Mouse (Mus musculus) C2C12 (cell line): Measurements from ENCODE around the gene Gm20388. TPM values are rescaled to one million over a fixed set of nuclear protein-coding genes. Genes with fewer than 3 reads are reported as not detected.

Experiments
- H3K27me3 ChIP-seq: one replicate; pipeline ENCODE4 v1.6.1; 2011; ENCODE audit not compliant: control insufficient read depth, insufficient read depth, insufficient read length
- H3K36me3 ChIP-seq: one replicate; pipeline ENCODE4 v1.6.1; 2011; ENCODE audit not compliant: control insufficient read depth, insufficient read depth
- H3K4me3 ChIP-seq: one replicate; pipeline ENCODE4 v1.5.1; 2011; ENCODE audit warnings: mild to moderate bottlenecking, control low read depth; ENCODE audit not compliant: poor library complexity, insufficient read depth, severe bottlenecking
- H3K79me2 ChIP-seq: one replicate; pipeline ENCODE4 v1.6.1; 2011; ENCODE audit not compliant: control insufficient read depth, insufficient read depth
- H3K79me3 ChIP-seq: one replicate; pipeline ENCODE4 v1.6.1; 2011; ENCODE audit warnings: low read depth, control low read depth
- H3ac ChIP-seq: one replicate; pipeline ENCODE3; 2011; ENCODE audit warnings: low read depth; ENCODE audit not compliant: control insufficient read depth, insufficient read length
- CEBPB ChIP-seq: IDR thresholded peaks from one replicate; pipeline ENCODE4 v1.6.1; 2011; ENCODE audit warnings: low read depth, mild to moderate bottlenecking, control low read depth, moderate library complexity
- CTCF ChIP-seq: IDR thresholded peaks from one replicate; pipeline ENCODE4 v1.5.1; 2011; ENCODE audit not compliant: control insufficient read depth, insufficient read depth, insufficient read length
- FOSL1 ChIP-seq: IDR thresholded peaks from one replicate; pipeline ENCODE4 v1.8.0; 2011; ENCODE audit warnings: mild to moderate bottlenecking, low read length; ENCODE audit not compliant: poor library complexity, insufficient read depth, severe bottlenecking
- MAX ChIP-seq: IDR thresholded peaks from one replicate; pipeline ENCODE4 v1.6.1; 2011; ENCODE audit warnings: mild to moderate bottlenecking, control low read depth
- MYOD1 ChIP-seq: IDR thresholded peaks from one replicate; pipeline ENCODE4 v1.6.1; 2011; ENCODE audit warnings: low read depth; ENCODE audit not compliant: control insufficient read depth, insufficient read length
- MYOG ChIP-seq: IDR thresholded peaks from one replicate; pipeline ENCODE4 v1.6.1; 2011; ENCODE audit not compliant: control insufficient read depth, insufficient read length; ENCODE audit errors: extremely low read depth
- USF1 ChIP-seq: IDR thresholded peaks from one replicate; pipeline ENCODE4 v1.6.1; 2011; ENCODE audit warnings: low read depth, mild to moderate bottlenecking, control low read depth, moderate library complexity
- polyA plus RNA-seq: library from polyadenylated mRNA; unstranded; fragments of >200 nt; fragmentation: generic; extraction: Trizol; gene quantifications from one replicate; pipeline ENCODE4 v1.2.1, GENCODE M21; 2012; ENCODE audit warnings: missing spikeins

Gm20388 gene
- polyA plus RNA-seq, 1 experiment: 15.0 TPM

DNA sequence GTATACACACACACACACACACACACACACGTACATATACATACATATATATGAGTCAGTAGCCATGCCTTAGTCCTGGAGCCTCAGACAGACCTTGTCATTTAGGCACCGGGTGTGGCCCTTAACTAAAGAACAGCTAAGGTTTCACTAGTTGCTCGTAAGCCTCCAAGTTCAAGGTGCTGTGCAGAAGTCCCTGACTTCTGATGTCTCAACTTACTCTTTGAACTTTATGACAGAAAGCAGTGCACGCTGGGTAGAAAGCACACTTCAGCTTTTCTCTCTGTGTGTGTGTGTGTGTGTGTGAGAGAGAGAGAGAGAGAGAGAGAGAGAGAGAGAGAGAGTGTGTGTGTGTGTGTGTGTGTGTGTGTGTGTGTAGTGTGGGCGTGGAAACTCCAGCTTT, 633.5 kb downstream of the Gm20388 start:
- Histone ChIP-seq H3ac (no peak overlapping the region), H3K27me3 (no peaks in the 10 kb centered on the region), H3K79me3 (peaks cover 53% of the 10 kb centered on the region), H3K4me3 (no peak overlapping the region), H3K36me3 (no peaks in the 10 kb centered on the region), H3K79me2 (peaks cover 100% of the 10 kb centered on the region)
- TF ChIP-seq USF1: no peak
- no peak for TF ChIP-seq FOSL1
- TF ChIP-seq MAX: no peak
- no peak for TF ChIP-seq CEBPB
- no peak for TF ChIP-seq MYOD1
- no peak for TF ChIP-seq CTCF
- no peak for TF ChIP-seq MYOG

DNA sequence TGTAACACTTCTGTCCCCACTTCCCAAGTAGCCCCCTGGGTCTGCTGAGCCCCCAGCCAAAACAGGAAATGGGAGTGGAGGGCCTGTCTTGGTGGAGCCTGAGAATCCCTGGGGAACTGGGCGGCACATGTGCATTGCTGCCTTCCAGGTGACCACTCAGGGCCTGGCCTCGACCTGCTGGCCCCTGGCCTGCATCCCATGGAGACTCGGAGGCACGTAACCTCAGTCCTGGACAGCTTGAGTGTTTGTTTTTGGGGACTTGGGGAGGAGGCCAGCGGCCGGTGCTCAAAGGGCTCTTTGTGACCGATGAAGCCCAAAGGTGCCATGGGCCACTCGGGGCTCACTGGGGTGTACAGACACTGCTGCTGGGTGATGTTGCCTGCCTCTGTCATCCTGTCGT, 636.9 kb downstream of the Gm20388 start:
- TF ChIP-seq CTCF: no peak
- TF ChIP-seq FOSL1: no peak
- no peak for TF ChIP-seq MYOG
- TF ChIP-seq CEBPB: no peak
- TF ChIP-seq MAX: no peak
- no peak for TF ChIP-seq USF1
- Histone ChIP-seq H3ac (no peak overlapping the region), H3K36me3 (no peaks in the 10 kb centered on the region), H3K79me3 (peaks cover 40% of the 10 kb centered on the region), H3K4me3 (no peak overlapping the region), H3K27me3 (no peaks in the 10 kb centered on the region), H3K79me2 (peaks cover 97% of the 10 kb centered on the region)

DNA sequence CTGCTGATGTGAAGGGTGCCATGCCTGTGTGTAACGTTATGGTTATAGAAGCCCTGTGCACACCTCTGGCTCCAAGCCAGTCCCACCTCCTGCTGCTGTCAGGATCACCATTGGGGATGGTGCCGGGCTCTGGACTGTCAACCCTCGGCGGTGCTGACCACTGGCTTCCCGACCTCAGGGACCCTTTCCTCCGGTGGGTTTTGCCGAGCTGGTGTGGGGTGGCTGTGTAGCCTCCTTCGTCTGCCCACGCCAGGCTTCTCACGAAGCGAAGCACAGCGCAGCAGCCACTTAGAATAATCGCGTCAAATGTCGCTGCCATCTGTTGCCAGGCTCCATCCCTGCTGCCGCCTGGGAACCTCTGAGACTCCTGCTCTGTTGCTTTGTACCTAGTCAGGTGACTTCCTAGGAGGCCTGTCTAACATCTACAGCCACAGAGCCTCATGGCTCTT, 637.7 kb downstream of the Gm20388 start:
- no peak for TF ChIP-seq FOSL1
- no peak for TF ChIP-seq MYOD1
- no peak for TF ChIP-seq MAX
- no peak for TF ChIP-seq USF1
- no peak for TF ChIP-seq CEBPB
- no peak for TF ChIP-seq CTCF
- TF ChIP-seq MYOG: no peak
- Histone ChIP-seq H3K27me3 (no peaks in the 10 kb centered on the region), H3K79me3 (peaks cover 38% of the 10 kb centered on the region), H3K36me3 (no peaks in the 10 kb centered on the region), H3K4me3 (no peak overlapping the region), H3ac (no peak overlapping the region), H3K79me2 (peaks cover 94% of the 10 kb centered on the region)

DNA sequence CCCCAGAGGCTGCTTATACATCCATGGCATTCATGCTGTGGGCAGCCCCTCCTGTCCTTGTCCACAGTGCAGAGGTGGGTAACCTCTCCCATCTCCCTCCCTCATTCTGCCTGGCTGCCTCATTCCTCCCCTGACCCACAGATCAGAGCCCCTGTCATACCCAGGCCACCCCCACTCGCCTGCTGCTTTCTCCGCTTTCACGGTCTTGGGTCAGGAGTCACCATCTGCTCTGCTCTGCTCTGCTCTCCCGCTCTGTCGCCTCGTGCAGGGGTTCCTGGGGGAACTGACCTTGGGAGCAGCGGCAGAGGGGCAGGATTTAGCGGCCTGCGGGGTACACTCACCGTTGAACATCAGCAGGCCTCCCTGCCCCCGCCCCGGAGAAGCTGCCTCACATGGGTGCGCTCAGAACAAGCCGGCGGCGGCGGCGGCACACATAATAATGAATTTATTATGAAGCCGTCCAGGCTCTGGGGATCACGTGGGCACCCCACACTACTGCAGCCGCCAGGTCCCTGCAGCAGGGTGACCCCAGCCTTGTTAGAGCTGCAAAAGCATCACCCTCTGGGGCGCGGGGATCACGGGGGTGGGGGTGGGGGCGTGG, 638.8 kb downstream of the Gm20388 start:
- no peak overlapping the region for H3K4me3 ChIP-seq
- peaks cover 37% of the 10 kb centered on the region for H3K79me3 ChIP-seq
- no peak overlapping the region for H3ac ChIP-seq
- H3K36me3 ChIP-seq: peaks cover 3% of the 10 kb centered on the region
- H3K79me2 ChIP-seq: peaks cover 84% of the 10 kb centered on the region
- TF ChIP-seq MYOG: no peak
- TF ChIP-seq MYOD1: no peak
- no peak for TF ChIP-seq USF1
- no peak for TF ChIP-seq FOSL1
- H3K27me3 ChIP-seq: no peaks in the 10 kb centered on the region

DNA sequence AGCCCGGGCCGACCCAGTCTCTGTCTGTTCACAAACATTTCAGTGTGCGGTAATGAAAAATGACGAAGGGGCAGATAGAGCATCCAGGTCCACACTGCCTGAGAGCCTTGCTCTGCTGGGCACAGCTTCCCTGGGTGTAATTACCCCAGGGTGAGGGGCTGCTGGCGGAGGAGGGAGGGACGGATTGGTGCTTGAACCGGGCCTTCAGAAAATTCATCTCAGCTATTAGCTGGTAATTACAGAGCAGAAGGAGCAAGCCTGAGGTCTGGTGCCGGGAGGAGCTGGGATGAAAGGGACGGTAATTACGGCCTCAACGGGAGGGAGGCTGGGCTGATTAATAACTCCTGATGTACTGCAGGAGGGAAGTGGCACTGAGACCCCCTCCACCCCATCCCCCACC, 639.3 kb downstream of the Gm20388 start:
- no peaks in the 10 kb centered on the region for H3K27me3 ChIP-seq
- H3K79me2 ChIP-seq: peaks cover 79% of the 10 kb centered on the region
- TF ChIP-seq MAX (no peak), MYOG (no peak), CTCF (no peak), USF1 (no peak), MYOD1 (no peak), CEBPB (no peak), FOSL1 (no peak)
- H3K79me3 ChIP-seq: peaks cover 32% of the 10 kb centered on the region
- H3K36me3 ChIP-seq: peaks cover 4% of the 10 kb centered on the region
- H3ac ChIP-seq: no peak overlapping the region
- no peak overlapping the region for H3K4me3 ChIP-seq

DNA sequence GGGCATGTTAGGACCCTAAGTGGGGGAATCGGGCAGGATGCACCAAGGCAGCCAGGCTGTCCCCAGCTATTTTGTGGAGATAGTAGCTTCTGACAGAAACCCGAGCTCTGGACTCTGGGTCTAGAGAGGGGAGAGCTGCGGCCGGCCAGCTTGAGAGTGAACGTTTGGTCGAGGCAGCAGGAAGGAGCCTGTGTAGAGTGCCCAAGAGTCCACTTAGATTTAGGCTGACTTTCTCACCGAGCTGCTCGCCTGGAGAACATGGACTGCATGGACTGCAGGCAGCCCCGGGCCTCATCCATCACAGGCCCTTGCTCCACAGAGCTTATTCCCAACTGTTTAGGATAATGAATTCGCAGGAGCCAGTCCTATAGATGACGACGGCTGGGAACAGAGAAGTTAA, 639.8 kb downstream of the Gm20388 start:
- H3K79me2 ChIP-seq: peaks cover 73% of the 10 kb centered on the region
- H3K27me3 ChIP-seq: no peaks in the 10 kb centered on the region
- no peak overlapping the region for H3K4me3 ChIP-seq
- H3K79me3 ChIP-seq: peaks cover 27% of the 10 kb centered on the region
- peaks cover 6% of the 10 kb centered on the region for H3K36me3 ChIP-seq
- H3ac ChIP-seq: no peak overlapping the region
- TF ChIP-seq MYOG (no peak), MYOD1 (no peak), MAX (no peak)
